Mouse (Mus musculus): ENCODE measurements around the gene Pcdh9.
A peak's percentile ranks its signal among the peaks of the same experiment; 100 is the strongest.

Gene Pcdh9

GRCm38 (mm10) chr14:93543970-93544627, 346.4 kb downstream of the Pcdh9 start:
- no peak for DNase-seq

- DNase-seq = peak; percentile 74
These were observed 346.9 kb downstream of the Pcdh9 start for GRCm38 (mm10) chr14:93543561-93543960.

DNA sequence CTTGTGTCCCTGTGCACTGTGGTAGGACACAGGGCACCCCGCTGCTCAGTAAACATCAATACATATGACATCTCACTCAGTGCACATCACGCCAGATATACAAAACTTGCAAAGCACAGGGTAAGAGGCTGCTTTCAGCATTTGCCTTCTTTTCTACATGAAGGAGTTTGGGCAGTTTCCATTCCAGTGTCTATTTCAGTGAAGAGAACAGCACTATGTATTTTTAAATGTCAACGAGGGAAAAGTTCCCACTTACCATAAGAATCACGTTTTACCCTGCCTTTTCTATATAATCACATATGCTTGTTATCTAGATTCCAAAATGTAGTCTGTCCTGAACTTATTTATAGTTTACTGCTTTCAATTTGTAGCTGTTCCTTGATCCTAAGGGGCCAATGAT, 355.6 kb downstream of the Pcdh9 start:
- no peak for DNase-seq

DNA sequence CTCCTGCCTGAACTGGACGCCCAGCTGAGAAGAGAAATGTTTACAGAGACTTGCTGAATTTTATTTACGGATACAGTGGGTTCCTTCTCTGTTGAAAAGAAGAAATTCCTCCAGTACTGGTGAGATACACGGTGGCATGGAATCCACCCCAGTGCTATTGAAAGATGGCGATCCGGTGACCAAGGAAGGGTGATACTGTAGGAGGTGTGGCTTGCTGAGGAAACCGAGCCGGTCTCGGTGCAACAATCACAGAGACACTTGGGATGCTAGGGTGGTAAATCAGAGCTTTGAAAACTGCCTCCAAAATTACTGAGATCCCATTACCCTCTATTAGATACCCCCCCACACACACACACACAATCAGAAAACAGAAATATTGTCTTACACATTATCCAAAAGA, 367.0 kb downstream of the Pcdh9 start:
- DNase-seq = no peak

GRCm38 (mm10) chr14:93520166-93520565, 370.3 kb downstream of the Pcdh9 start:
- DNase-seq = no peak

- no peak for DNase-seq
These were observed 373.8 kb downstream of the Pcdh9 start for GRCm38 (mm10) chr14:93516679-93517078.

DNA sequence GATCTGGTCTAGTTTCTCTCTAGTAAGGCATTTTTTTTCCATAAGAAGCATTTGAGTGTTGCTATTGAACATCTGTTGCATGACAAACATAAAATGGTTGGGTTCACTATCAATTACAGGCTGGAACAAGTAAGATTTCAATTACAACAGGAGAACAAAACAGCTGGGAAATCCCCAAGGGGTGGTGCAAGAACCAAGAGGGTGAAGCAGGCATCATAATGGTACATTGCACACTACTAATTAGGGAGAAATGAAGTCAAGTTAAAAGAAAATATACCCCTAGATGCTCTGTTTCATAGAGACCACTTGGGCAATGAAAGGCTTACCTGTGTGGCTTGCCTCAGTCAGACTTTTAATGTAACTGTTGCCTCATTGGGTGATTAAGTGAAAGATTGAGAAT, 384.4 kb downstream of the Pcdh9 start:
- no peak for DNase-seq

- peak; percentile 43 for DNase-seq
These were observed 391.4 kb downstream of the Pcdh9 start for GRCm38 (mm10) chr14:93498813-93499690.

DNA sequence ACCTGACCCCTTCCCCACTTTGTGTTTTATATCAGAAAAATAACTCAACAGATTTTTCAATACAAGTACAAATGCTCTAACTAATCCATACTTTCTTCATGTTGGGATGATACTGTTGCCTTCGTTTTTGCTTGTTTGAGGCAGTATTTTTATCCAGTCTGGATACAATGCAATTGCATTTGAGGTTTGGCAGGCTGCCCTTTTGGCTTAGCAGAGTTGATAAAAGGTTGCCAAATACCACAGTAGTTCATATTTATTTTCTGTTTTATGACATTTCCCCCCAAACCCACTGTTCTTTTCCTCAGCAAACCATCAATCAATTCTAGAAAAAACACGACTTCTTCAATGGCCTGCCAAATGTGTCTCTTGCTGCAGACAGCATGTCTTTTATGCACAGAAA, 415.5 kb downstream of the Pcdh9 start:
- no peak for DNase-seq

DNA sequence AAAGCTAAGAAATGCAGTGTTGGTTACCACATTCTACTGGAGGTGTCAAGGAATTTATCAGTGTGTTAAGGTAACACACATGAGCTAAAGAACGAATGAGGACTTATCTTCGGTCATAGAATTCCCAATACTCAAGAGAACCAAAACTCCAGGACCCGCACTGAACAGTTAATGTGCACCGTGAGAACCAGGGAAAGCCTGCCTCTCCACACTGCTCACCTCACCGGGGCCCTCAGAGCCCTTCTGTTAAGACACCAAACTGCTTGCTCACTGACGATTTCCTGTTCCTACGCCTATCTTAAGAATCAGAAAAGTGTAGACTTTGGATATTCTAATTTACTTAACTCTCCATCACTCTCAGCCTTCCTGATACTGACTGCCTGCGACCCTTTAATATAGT, 418.0 kb downstream of the Pcdh9 start:
- DNase-seq = no peak

GRCm38 (mm10) chr14:93463360-93463892, 427.1 kb downstream of the Pcdh9 start:
- no peak for DNase-seq

GRCm38 (mm10) chr14:93450930-93451665, 439.4 kb downstream of the Pcdh9 start:
- no peak for DNase-seq

DNA sequence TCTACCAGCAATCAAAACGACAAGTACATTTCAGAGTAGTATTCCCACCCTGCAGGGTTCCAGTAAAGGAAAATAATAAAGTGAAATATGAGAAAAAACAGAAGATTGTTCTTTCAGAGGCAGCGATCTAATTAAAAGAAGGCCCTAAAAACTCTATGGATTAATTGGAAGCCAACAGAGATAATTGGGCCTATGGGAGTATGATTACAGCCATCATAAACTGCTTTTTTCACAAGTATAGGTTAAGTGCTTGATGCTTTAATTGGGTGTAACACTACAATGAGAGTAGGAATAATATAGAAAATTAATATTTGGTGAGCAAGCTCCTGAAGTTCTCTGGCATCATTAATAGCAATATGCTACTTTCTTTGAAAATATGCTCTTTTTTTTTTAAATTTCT, 448.6 kb downstream of the Pcdh9 start:
- no peak for DNase-seq

- no peak for DNase-seq
These were observed 453.3 kb downstream of the Pcdh9 start for GRCm38 (mm10) chr14:93437226-93437625.

DNA sequence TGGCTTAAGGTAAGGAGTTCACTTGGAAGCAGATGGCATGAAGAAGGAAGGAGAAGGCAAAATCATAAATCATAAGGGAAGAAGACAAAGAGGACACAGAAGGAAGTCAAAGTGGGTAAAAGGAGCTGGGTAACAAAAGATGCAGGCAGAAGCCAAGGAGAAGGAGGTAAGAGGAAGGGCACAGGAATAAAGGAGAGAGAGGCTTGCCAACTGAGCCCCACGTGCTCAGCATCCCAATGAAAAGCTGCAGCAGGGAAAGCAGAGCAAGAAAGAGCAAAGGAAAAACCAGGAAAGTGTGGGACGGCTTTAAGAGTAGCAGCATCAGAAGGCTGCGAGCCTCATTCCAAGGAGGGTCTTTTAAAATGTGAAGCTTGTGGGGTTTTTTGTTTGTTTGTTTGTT, 473.7 kb downstream of the Pcdh9 start:
- DNase-seq = peak; percentile 17

DNA sequence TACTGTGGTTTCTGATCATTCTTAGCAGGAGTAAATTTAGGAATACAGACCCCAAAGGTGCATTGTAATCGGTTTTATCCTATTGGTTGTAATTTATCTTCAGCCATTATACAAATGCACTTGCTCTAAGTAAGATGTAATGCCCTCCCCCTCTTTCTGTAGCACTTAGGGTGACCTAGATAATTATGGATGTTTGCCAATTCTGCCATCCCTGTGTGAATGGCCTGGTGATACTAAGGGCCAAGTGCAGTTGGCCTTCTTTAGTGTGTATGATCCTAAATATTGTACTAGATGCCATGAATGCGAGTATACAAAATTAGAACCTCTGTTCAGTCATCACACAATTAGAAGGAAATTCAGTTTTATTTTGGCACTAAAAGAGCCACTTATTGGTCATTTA, 475.0 kb downstream of the Pcdh9 start:
- DNase-seq = no peak

DNA sequence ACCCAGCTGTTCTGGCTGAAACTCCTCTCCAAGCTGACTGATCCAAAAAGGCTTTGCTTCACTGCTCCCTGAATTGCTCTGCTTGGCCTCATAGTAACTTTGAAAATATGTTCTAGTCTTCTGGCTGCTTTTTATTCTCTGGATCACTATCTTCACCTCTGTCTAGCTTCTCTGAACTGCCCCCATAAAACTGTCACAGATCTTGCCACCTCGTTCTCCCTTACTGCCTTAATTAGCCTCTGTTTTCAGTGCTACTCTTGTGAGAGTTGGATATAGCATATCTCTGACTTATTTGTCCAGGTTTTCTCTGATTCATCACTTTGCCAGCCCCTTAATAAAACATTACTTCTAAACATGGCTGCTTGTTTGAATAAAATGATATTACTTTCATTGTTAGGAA, 481.2 kb downstream of the Pcdh9 start:
- DNase-seq = no peak

- DNase-seq = peak; percentile 14
These were observed 482.7 kb downstream of the Pcdh9 start for GRCm38 (mm10) chr14:93407747-93408146.

DNA sequence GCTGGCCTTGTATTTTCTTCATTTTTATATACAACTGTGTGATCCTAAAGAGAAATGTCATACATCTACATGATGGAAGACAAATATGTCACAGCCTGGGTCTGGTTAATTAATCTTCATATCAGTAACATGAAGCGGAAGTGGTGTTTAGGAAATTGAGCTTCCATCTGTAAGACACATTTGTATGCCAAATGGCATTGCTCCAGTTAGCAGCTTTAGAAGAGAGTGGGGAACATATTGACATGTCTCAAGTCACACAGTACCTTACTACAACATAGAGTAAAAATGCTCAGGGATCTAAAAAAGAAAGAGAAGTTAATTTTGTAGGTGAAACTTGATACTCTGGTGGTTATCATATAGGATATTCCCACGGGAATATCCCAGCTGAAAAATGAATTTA, 505.4 kb downstream of the Pcdh9 start:
- DNase-seq = no peak

DNA sequence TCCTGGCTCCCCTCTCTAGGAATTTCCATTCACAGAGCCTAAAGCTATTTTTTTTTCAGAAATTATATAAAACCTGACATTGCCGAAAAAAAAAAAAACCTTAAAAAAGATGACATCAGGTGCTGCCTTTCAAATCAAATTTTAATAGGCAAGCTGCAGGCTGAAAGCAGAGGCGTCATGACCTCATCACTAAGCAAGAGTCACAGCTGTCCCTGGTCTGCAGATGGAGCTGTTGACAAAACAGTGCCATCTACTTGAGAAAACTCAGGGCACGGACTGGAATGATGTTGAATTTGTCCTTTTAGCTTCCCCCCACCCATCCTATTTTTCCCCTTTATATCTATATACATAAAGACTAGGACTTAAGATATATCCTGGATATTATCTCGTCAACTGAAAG, 509.3 kb downstream of the Pcdh9 start:
- peak; percentile 51 for DNase-seq

GRCm38 (mm10) chr14:93380757-93381156, 509.7 kb downstream of the Pcdh9 start:
- no peak for DNase-seq

DNA sequence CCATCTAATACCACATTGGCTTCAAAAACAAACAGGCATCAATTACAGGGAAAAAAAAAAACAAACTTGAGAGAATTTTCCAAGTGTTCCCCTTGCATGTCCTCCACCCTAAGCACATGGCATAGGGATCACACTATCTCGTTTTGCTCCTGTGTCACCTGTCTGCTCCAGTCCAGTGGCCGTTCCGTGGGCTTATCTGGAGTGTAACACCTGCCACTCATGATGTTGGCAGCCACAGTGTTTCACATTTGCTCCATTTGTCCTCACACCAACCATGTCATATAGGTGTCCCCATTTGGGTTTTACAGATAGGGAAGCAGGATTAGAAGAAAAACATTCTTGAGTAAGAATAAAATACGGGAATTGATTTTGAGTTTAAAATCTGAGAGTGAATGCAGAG, 514.3 kb downstream of the Pcdh9 start:
- no peak for DNase-seq

DNA sequence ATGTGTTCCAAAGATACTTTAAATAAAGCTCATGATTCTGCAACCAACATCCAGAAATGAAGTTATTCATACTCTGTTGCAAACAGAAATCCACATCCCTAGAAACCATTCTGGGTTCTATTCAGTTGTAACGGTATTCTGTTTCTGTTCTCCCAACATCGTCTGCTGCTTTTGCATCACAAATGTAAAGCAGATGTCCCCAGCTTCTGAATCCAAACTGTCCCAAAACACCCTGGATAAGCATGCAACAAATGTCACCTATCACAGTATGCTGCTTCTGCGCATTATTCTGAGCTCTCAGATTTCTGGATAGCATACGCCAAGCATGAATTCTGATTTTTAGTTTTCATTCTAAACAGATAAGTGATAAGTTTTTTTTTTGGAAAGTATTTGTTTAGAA, 516.3 kb downstream of the Pcdh9 start:
- DNase-seq = no peak

Data from right cerebral cortex, adult 18-20 months (tissue).